Mouse (Mus musculus) hindbrain, embryonic 12.5 days (tissue): ENCODE measurements around the gene Muc5b. TPM values are rescaled to one million over a fixed set of nuclear protein-coding genes. Genes with fewer than 3 reads are reported as not detected.

Source experiments
- ATAC-seq: fragments of 200-750 bp; cut with Nextera tagmentation; 2 replicates; pipeline ENCODE4 v1.8.0; 2017; ENCODE audit warnings: moderate TSS enrichment; ENCODE audit not compliant: low FRiP score
- H3K27ac ChIP-seq: fragments of 300-500 bp; sonication (generic); 2 replicates; pipeline ENCODE4 v1.5.1; 2016; ENCODE audit warnings: mild to moderate bottlenecking
- H3K27me3 ChIP-seq: fragments of 300-500 bp; sonication (generic); 2 replicates; pipeline ENCODE4 v1.6.1; 2016; ENCODE audit warnings: mild to moderate bottlenecking
- H3K36me3 ChIP-seq: fragments of 300-500 bp; sonication (generic); 2 replicates; pipeline ENCODE4 v1.6.1; 2016; ENCODE audit warnings: mild to moderate bottlenecking
- H3K4me1 ChIP-seq: fragments of 300-500 bp; sonication (generic); 2 replicates; pipeline ENCODE4 v1.6.1; 2016
- H3K4me2 ChIP-seq: fragments of 300-500 bp; sonication (generic); replicated peaks from 2 replicates; pipeline ENCODE4 v1.6.1; 2016; ENCODE audit warnings: mild to moderate bottlenecking
- H3K4me3 ChIP-seq: fragments of 300-500 bp; sonication (generic); 2 replicates; pipeline ENCODE4 v1.5.1; 2016; ENCODE audit warnings: mild to moderate bottlenecking
- H3K9ac ChIP-seq: fragments of 300-500 bp; sonication (generic); 2 replicates; pipeline ENCODE4 v1.6.1; 2016; ENCODE audit warnings: mild to moderate bottlenecking, moderate library complexity
- H3K9me3 ChIP-seq: fragments of 300-500 bp; sonication (generic); replicated peaks from 2 replicates; pipeline ENCODE4 v1.6.1; 2016; ENCODE audit warnings: mild to moderate bottlenecking
- WGBS: fragments of 180-500 bp; shearing (Covaris S2); methylation state at CpG from one replicate; pipeline ENCODE4 v1.1.7; 2016; 5-methylcytosine and 5-hydroxymethylcytosine counted together
- polyA plus RNA-seq: library from polyadenylated mRNA; unstranded; fragments of >200 nt; fragmentation: Nextera tagmentation; extraction: Ambion mirVana; gene quantifications from 2 replicates; pipeline ENCODE4 v1.2.1, GENCODE M21; 2016

The Muc5b gene
- polyA plus RNA-seq, 1 experiment from 2014 or later, result 0.05 TPM

GRCm38 (mm10) chr7:141911305-141911704, 72.4 kb downstream of the Muc5b start:
- Histone ChIP-seq H3K27me3 (peaks cover 8% of the 10 kb centered on the region; the same call in 1 of the 2 replicates), H3K9ac (no peak overlapping the region), H3K9me3 (no peaks in the 10 kb centered on the region), H3K4me3 (no peak overlapping the region), H3K36me3 (no peaks in the 10 kb centered on the region), H3K4me2 (no peak overlapping the region), H3K4me1 (peaks cover 12% of the 10 kb centered on the region), H3K27ac (no peak overlapping the region)
- no peak for ATAC-seq
- 74% methylated on average over 3 of the region's 3 CpGs for WGBS

- WGBS, result 88% methylated on average over 2 of the region's 2 CpGs
- no peak for ATAC-seq
Observed at GRCm38 (mm10) chr7:141918407-141918806, 79.5 kb downstream of the Muc5b start, which contains the start of gene Tollip. TSS of gene Tollip (minus strand) at chr7:141918507.

More at GRCm38 (mm10) chr7:141918407-141918806, 79.5 kb downstream of the Muc5b start, which contains the start of gene Tollip:
- no peak within 1 kb of the TSS for H3K4me3 ChIP-seq
- H3K4me1 ChIP-seq, result no peaks in the 10 kb centered on the region; the same call in 1 of the 2 replicates
- H3K27me3 ChIP-seq, result peaks cover 2% of the 10 kb centered on the region; the same call in 1 of the 2 replicates
- H3K9ac ChIP-seq, result no peak within 1 kb of the TSS
- no peaks in the 10 kb centered on the region for H3K9me3 ChIP-seq
- no peak within 1 kb of the TSS for H3K27ac ChIP-seq
- H3K36me3 ChIP-seq, result no peaks in the 10 kb centered on the region
- no peak within 1 kb of the TSS for H3K4me2 ChIP-seq

Other genes with a start within 250 kb of the Muc5b start
- gene Muc6, start 183.8 kb upstream of the Muc5b start, polyA plus RNA-seq, result 0.17 and 0.30 TPM in 2 replicates
- 0.19 and 0.79 TPM in 2 replicates for gene Muc2, start 148.7 kb upstream of the Muc5b start, polyA plus RNA-seq
- not detected in 2 replicates for gene Muc5ac, start 50.1 kb upstream of the Muc5b start, polyA plus RNA-seq
- gene Tollip, start 79.4 kb downstream of the Muc5b start, polyA plus RNA-seq, result 65.1 and 67.3 TPM in 2 replicates
- 15.9 and 18.6 TPM in 2 replicates for gene Brsk2, start 110.7 kb downstream of the Muc5b start, polyA plus RNA-seq
- gene Mob2, start 222.0 kb downstream of the Muc5b start, polyA plus RNA-seq, result 48.0 and 48.8 TPM in 2 replicates